Mouse (Mus musculus): ENCODE data around the gene Entpd1. TPM values are rescaled to one million over a fixed set of nuclear protein-coding genes. Genes with fewer than 3 reads are reported as not detected.

Gene Entpd1
- polyA plus RNA-seq (2015; fragmentation: Nextera tagmentation; extraction: Ambion mirVana): 8.9 and 12.8 TPM in 2 replicates

DNA sequence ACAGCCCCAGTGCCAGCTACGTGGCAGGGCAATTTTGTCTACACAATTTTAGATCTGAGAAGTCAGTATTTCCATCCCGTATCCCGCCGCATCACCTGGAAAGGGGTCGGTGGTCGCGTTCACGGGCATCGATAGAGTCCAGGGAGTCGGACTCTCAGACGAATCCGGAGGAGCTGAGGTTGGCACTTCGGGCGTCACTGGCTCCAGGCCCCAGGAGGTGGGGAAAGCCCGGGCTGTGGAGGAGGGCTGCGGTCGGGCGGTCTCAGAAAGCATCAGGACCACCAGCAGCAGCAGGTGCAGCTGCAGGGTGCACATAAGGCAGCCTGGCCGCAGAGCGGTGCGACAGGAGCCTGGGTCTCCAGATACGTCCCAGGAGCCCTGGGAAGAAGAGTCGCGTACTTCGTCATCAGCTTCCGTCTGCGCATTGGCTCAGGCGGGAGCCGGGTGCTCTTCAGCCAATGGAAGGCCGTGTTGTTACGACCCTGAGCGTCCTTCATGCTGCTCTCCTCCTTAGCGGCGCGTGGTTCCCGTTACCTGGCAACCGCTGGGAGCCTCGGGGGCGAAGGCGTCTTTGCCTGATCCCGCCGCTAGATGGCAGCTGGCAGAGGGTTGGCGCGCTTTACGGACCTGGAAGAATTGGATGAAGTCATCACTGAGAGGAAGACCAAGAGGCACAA, at the start of gene Entpd1, which contains the start of gene Tctn3:
Entpd1 (plus strand) TSS at position 537 of the 677 bp plus-strand sequence.
Tctn3 (minus strand) TSS at position 404 of the 677 bp plus-strand sequence.
- WGBS: under 1% methylated on average over 45 of the region's 45 CpGs
- Histone ChIP-seq H3K27ac (no peak within 1 kb of the TSS), H3K4me3 (peak within 1 kb of the TSS; percentile 96), H3K9me3 (replicated peaks) (no peaks in the 10 kb centered on the region), H3K4me2 (peak within 1 kb of the TSS; percentile 77), H3K27me3 (no peaks in the 10 kb centered on the region), H3K36me3 (peaks cover 26% of the 10 kb centered on the region), H3K9ac (peak within 1 kb of the TSS; percentile 78), H3K4me1 (replicated peaks) (peaks cover 11% of the 10 kb centered on the region)
- ATAC-seq (replicated peaks; ENCODE audit: insufficient number of reproducible peaks, insufficient read depth, low FRiP score, low read depth): peak; percentile 100

DNA sequence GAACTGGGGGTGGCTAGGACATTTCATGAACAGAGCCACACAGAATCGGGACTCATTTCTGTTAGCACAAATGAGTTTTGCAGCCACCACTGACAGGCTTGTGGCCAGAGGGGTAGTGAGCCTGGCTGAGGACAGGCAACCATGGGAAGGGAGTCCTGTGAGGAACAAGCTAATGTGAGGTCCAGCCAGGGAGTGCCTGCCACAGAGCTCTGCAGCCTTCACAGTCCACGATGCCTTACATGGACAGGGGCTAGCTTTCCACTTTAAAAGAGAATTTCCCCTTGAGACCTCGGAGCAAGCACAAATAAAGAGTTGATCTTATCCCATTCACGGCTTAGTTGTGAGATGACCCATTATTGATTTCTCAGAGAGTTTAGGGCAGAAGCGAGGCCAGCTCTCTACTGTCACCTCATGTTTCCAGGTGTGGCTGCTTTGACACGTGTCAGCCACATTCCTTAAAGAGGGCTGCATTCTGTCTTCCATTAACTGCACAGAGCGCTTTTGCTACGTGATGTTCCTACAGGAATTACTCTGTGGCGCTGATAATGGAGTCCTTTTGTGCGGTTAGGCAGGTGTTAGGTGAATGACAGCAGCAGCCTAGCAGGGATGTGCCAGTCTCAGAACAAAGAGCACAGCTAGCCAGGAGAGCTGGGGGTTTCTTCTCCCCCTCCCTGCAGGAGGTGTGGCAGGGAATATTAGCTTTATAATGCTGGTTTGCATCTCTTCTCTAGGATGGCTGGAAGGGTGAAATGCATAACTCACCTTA, 48.1 kb upstream of the Entpd1 start:
- ATAC-seq (replicated peaks; ENCODE audit: insufficient number of reproducible peaks, insufficient read depth, low FRiP score, low read depth): peak; percentile 79
- H3K27ac ChIP-seq: peak overlapping the region; percentile 66
- H3K27me3 ChIP-seq: no peaks in the 10 kb centered on the region
- 56% methylated on average over 10 of the region's 10 CpGs for WGBS
- H3K4me2 ChIP-seq: no peak overlapping the region
- peaks cover 20% of the 10 kb centered on the region for H3K4me1 ChIP-seq (replicated peaks)
- H3K36me3 ChIP-seq: peaks cover 45% of the 10 kb centered on the region
- H3K9ac ChIP-seq: no peak overlapping the region
- no peaks in the 10 kb centered on the region for H3K9me3 ChIP-seq (replicated peaks)
- H3K4me3 ChIP-seq: no peak overlapping the region

DNA sequence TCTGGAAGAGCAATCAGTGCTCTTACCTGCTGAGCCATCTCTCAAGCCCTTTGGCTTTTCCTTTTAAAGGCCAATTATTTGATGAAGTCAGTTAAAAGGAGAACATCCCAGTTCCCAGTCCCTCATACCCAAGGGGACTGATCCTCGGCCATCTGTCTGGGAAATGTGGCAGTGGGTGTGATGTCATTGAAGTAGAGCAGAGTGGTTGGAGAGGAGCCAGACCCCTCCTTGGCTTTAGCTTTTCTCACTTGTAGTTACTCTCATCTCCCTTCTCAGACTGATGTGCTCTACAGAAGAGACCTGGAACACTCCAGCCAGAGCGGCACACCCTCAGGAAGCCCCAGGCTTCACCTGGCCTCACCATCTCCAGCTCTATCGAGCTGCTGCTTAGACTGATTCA, 44.5 kb upstream of the Entpd1 start:
- H3K4me1 ChIP-seq (replicated peaks): peaks cover 22% of the 10 kb centered on the region
- no peak for ATAC-seq (replicated peaks; ENCODE audit: insufficient number of reproducible peaks, insufficient read depth, low FRiP score, low read depth)
- peaks cover 73% of the 10 kb centered on the region for H3K36me3 ChIP-seq
- H3K4me3 ChIP-seq: no peak overlapping the region
- H3K27ac ChIP-seq: peak overlapping the region; percentile 34; the same call in 1 of the 2 replicates
- no peak overlapping the region for H3K4me2 ChIP-seq
- H3K9ac ChIP-seq: no peak overlapping the region
- no peaks in the 10 kb centered on the region for H3K27me3 ChIP-seq
- H3K9me3 ChIP-seq (replicated peaks): peaks cover 8% of the 10 kb centered on the region; the same call in 1 of the 2 replicates
- WGBS: 50% methylated on average over 3 of the region's 3 CpGs

DNA sequence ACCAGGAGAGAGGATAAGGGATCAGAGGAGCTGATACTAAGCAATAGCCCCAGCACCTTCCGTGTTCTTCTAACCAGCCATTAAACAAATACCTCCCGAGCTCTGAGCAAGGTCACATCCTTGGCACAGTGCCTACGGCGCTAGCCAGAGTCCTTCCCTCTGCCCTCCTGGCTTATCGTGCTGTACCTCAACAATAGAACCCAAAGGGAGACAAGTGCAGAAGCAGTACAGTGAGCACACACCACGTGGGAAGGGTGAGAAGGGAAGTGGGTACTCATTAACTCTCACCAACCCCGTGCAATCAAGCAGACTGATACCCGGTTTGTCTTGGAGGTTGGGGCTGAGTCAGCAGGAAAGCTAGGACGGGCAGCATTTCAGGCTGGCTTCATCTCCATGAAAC, 41.4 kb upstream of the Entpd1 start:
- 64% methylated on average over 9 of the region's 9 CpGs for WGBS
- peaks cover 10% of the 10 kb centered on the region for H3K4me1 ChIP-seq (replicated peaks)
- peaks cover 82% of the 10 kb centered on the region for H3K36me3 ChIP-seq
- H3K27ac ChIP-seq: peak overlapping the region; percentile 61
- H3K4me2 ChIP-seq: no peak overlapping the region
- no peak overlapping the region for H3K9ac ChIP-seq
- no peak overlapping the region for H3K4me3 ChIP-seq
- peaks cover 8% of the 10 kb centered on the region; the same call in 1 of the 2 replicates for H3K9me3 ChIP-seq (replicated peaks)
- H3K27me3 ChIP-seq: no peaks in the 10 kb centered on the region
- peak; percentile 73; the same call in 1 of the 2 replicates for ATAC-seq (replicated peaks; ENCODE audit: insufficient number of reproducible peaks, insufficient read depth, low FRiP score, low read depth)

DNA sequence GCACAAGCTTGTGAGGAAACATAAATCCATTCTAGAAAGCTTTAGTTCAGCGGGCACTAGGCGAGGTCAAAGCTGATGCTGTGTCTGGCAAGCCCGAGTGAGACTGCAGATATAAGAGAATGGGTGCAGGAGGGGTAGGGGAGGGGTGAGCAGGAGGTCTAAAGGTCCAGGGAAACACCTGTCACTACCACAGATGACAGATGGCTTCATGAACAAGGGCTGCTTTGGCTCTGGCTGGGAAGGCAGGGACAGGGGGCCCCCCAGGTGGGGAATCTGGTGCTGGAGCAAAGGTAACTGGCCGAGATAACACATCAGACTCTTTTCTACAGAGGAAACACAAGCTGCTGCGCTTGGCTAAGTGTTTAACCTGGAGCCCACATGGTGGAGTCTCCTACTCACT, 36.7 kb upstream of the Entpd1 start:
- Histone ChIP-seq H3K4me3 (no peak overlapping the region), H3K27ac (no peak overlapping the region), H3K9me3 (replicated peaks) (no peaks in the 10 kb centered on the region), H3K4me2 (no peak overlapping the region), H3K36me3 (peaks cover 69% of the 10 kb centered on the region), H3K9ac (no peak overlapping the region), H3K4me1 (replicated peaks) (peaks cover 2% of the 10 kb centered on the region; the same call in 1 of the 2 replicates), H3K27me3 (no peaks in the 10 kb centered on the region)
- ATAC-seq (replicated peaks; ENCODE audit: insufficient number of reproducible peaks, insufficient read depth, low FRiP score, low read depth): no peak
- 76% methylated on average over 5 of the region's 5 CpGs for WGBS

DNA sequence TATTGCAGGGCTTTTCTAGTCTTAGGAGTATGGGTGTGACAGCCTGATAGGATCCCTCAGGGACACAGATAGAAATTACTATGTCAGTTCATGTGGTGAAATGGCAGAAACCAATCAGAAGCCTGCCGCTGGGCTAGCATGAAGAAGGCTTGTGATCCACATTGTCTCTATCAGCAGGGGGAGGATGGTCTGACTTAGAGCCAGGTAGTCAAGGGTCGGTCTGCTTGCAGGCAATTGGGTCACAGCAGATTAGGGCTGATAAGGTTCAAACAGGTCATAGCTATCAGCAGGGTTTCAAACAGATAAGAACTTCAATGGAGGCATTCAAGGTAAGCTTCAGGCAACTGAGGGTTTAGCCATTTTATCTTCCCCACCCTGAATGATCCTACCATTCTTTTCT, 31.3 kb upstream of the Entpd1 start:
- Histone ChIP-seq H3K27me3 (no peaks in the 10 kb centered on the region), H3K9ac (no peak overlapping the region), H3K4me1 (replicated peaks) (peaks cover 18% of the 10 kb centered on the region), H3K4me3 (no peak overlapping the region), H3K4me2 (no peak overlapping the region), H3K36me3 (peaks cover 25% of the 10 kb centered on the region), H3K27ac (no peak overlapping the region), H3K9me3 (replicated peaks) (no peaks in the 10 kb centered on the region)
- no peak for ATAC-seq (replicated peaks; ENCODE audit: insufficient number of reproducible peaks, insufficient read depth, low FRiP score, low read depth)
- 67% methylated on average over 2 of the region's 2 CpGs for WGBS

DNA sequence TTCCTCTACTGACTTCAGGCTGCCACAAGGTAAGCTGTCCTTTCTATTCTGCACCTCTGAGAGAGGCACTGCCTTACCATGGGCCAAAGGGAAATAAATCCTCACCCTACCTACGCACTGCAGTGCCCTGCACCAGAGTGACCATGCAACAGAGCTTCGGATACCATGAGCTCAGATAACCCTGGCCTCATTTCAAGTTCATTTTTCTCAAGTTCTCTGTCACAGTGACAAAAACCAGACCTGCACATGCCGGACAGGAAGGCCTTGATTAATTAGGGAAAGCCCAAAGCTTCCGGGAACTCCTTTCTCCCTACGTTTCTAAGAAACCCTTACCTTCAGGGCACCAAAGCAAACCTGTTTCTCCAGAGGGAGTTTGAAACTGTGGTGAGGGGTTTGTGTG, 30.5 kb upstream of the Entpd1 start:
- no peak for ATAC-seq (replicated peaks; ENCODE audit: insufficient number of reproducible peaks, insufficient read depth, low FRiP score, low read depth)
- H3K27ac ChIP-seq: peak overlapping the region; percentile 47
- H3K9ac ChIP-seq: no peak overlapping the region
- H3K36me3 ChIP-seq: peaks cover 24% of the 10 kb centered on the region
- H3K27me3 ChIP-seq: no peaks in the 10 kb centered on the region
- WGBS: 39% methylated on average over 5 of the region's 5 CpGs
- H3K9me3 ChIP-seq (replicated peaks): no peaks in the 10 kb centered on the region
- H3K4me2 ChIP-seq: no peak overlapping the region
- H3K4me3 ChIP-seq: no peak overlapping the region
- peaks cover 18% of the 10 kb centered on the region for H3K4me1 ChIP-seq (replicated peaks)

DNA sequence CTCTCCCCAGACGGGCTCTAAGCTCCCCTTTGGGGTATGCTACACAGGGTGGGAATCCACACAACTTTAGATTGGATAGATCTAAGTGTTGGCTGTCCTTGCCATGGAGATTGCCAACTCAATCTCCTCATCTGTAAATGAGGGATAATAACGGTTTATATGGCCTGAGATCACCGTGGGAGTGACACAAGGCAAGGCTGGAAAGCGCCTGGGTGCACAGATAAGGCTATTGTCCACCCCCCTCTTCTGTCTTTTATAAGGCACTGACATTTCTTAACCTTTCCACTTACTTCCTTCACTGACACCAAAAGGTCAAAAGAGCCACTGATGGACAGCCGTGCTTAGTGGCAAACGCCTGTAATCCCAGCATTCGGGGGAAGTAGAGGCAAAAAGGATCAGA, 25.3 kb upstream of the Entpd1 start:
- Histone ChIP-seq H3K27ac (no peak overlapping the region), H3K4me3 (peak overlapping the region; percentile 89), H3K9ac (no peak overlapping the region), H3K27me3 (no peaks in the 10 kb centered on the region), H3K4me2 (peak overlapping the region; percentile 89), H3K36me3 (no peaks in the 10 kb centered on the region), H3K9me3 (replicated peaks) (no peaks in the 10 kb centered on the region), H3K4me1 (replicated peaks) (peaks cover 25% of the 10 kb centered on the region)
- 50% methylated on average over 7 of the region's 7 CpGs for WGBS
- no peak for ATAC-seq (replicated peaks; ENCODE audit: insufficient number of reproducible peaks, insufficient read depth, low FRiP score, low read depth)

DNA sequence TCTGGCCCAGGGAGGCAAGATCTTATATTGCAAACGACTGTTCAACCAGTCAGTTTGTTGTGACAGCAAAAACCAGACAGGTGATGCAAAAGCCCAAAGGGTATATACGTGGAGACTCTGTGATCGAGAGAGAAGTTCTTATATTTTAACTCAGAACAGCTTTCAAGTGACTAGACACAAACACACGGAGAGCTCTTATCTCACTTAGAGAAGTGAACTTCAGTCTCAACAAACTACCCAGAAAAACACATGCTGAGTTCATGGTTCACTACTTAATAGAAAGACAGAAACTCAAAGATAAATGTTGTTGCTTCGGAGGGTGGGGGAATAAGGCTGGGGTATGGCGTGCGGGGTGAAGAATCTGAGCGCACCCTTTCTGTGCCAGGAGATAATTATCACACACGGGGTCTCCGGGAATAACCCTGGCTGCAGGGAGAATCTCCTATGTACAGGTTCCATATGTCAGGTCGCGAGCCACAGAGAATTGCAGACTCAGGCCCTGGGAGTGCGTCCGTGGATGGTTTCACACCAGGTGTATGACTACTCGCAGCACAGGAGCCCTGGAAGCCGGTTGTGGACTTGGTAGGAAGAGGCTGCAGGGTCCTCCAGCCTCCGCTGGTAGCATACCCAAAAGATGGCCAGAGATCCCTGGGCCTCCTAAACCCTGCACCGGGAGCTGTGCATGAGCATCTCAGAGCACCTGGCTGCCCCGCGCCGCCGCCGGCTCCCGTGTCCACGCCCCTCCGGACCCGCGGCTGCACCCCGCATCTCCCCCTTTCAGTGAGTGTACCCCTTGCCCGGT, 24.5 kb upstream of the Entpd1 start:
- no peak; the same call in 1 of the 2 replicates for ATAC-seq (replicated peaks; ENCODE audit: insufficient number of reproducible peaks, insufficient read depth, low FRiP score, low read depth)
- H3K27me3 ChIP-seq: no peaks in the 10 kb centered on the region
- no peaks in the 10 kb centered on the region for H3K36me3 ChIP-seq
- WGBS: 4% methylated on average over 30 of the region's 30 CpGs
- peak overlapping the region; percentile 89 for H3K4me2 ChIP-seq
- H3K9ac ChIP-seq: peak overlapping the region; percentile 77
- H3K9me3 ChIP-seq (replicated peaks): no peaks in the 10 kb centered on the region
- peak overlapping the region; percentile 27; the same call in 1 of the 2 replicates for H3K27ac ChIP-seq
- H3K4me3 ChIP-seq: peak overlapping the region; percentile 89
- H3K4me1 ChIP-seq (replicated peaks): peaks cover 17% of the 10 kb centered on the region

DNA sequence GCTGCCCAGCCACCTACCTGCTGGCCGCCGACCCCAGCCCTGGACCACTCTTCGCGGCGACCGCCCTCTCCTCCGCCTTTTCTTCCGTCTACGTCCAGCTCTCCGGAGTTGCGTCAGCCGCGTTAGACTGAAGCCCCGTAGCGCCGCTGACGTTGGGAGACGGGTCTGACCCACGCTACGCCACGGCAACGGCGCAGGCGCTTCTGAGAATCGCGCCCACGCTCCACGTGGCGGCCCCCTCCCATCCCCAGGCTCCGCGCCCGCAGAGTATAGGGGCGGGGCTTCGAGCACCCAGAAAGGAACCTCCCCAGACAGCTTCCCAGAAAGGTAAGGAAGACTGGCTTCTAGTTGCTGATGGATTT, 23.9 kb upstream of the Entpd1 start, which contains the start of gene Aldh18a1:
Aldh18a1 (minus strand) TSS at position 171 of the 362 bp plus-strand sequence.
- WGBS: under 1% methylated on average over 34 of the region's 34 CpGs
- H3K4me2 ChIP-seq: peak within 1 kb of the TSS; percentile 89
- peak within 1 kb of the TSS; percentile 81 for H3K27ac ChIP-seq

More for the DNA sequence above, 23.9 kb upstream of the Entpd1 start, which contains the start of gene Aldh18a1:
- peak; percentile 93 for ATAC-seq (replicated peaks; ENCODE audit: insufficient number of reproducible peaks, insufficient read depth, low FRiP score, low read depth)
- peak within 1 kb of the TSS; percentile 77 for H3K9ac ChIP-seq
- no peaks in the 10 kb centered on the region for H3K36me3 ChIP-seq
- H3K9me3 ChIP-seq (replicated peaks): no peaks in the 10 kb centered on the region
- peak within 1 kb of the TSS; percentile 89 for H3K4me3 ChIP-seq
- no peaks in the 10 kb centered on the region for H3K27me3 ChIP-seq
- H3K4me1 ChIP-seq (replicated peaks): peaks cover 17% of the 10 kb centered on the region

All from heart, embryonic 15.5 days (tissue).